Mouse (Mus musculus) embryonic facial prominence, embryonic 11.5 days (tissue): ENCODE data around the gene Olfr1288. TPM values are rescaled to one million over a fixed set of nuclear protein-coding genes. Genes with fewer than 3 reads are reported as not detected.

Source experiments
- polyA plus RNA-seq: library from polyadenylated mRNA; unstranded; fragments of >200 nt; fragmentation: Nextera tagmentation; extraction: Ambion mirVana; gene quantifications from 2 replicates; pipeline ENCODE4 v1.2.1, GENCODE M21; 2014

The Olfr1288 gene
- polyA plus RNA-seq, 1 experiment from 2014 or later: not detected

Other genes starting within 250 kb of the Olfr1288 start
- gene 4930430A15Rik, start 244.5 kb upstream of the Olfr1288 start, polyA plus RNA-seq: not detected in 2 replicates
- gene Olfr1275, start 238.8 kb upstream of the Olfr1288 start, polyA plus RNA-seq: not detected in 2 replicates
- gene Olfr1276, start 219.6 kb upstream of the Olfr1288 start, polyA plus RNA-seq: not detected in 2 replicates
- not detected in 2 replicates for gene Olfr1277, start 200.0 kb upstream of the Olfr1288 start, polyA plus RNA-seq
- gene Olfr1278, start 184.0 kb upstream of the Olfr1288 start, polyA plus RNA-seq: not detected in 2 replicates
- gene Olfr1279, start 173.5 kb upstream of the Olfr1288 start, polyA plus RNA-seq: not detected in 2 replicates
- gene Olfr1280, start 160.1 kb upstream of the Olfr1288 start, polyA plus RNA-seq: not detected in 2 replicates
- not detected in 2 replicates for gene Olfr1281, start 147.6 kb upstream of the Olfr1288 start, polyA plus RNA-seq
- gene Olfr1282, start 138.0 kb upstream of the Olfr1288 start, polyA plus RNA-seq: not detected in 2 replicates
- gene Olfr1283, start 107.3 kb upstream of the Olfr1288 start, polyA plus RNA-seq: not detected in 2 replicates
- gene Olfr1284, start 98.6 kb upstream of the Olfr1288 start, polyA plus RNA-seq: not detected in 2 replicates
- gene Olfr1286, start 51.0 kb upstream of the Olfr1288 start, polyA plus RNA-seq: not detected in 2 replicates
- not detected in 2 replicates for gene Olfr1287, start 25.0 kb upstream of the Olfr1288 start, polyA plus RNA-seq
- gene Olfr1289, start 6.7 kb downstream of the Olfr1288 start, polyA plus RNA-seq: not detected in 2 replicates
- not detected in 2 replicates for gene Olfr1290, start 19.7 kb downstream of the Olfr1288 start, polyA plus RNA-seq
- gene Olfr1291-ps1, start 23.1 kb downstream of the Olfr1288 start, polyA plus RNA-seq: not detected in 2 replicates
- not detected in 2 replicates for gene Olfr1293-ps, start 51.1 kb downstream of the Olfr1288 start, polyA plus RNA-seq
- gene Olfr1294, start 66.2 kb downstream of the Olfr1288 start, polyA plus RNA-seq: not detected in 2 replicates
- not detected in 2 replicates for gene Olfr1295, start 95.6 kb downstream of the Olfr1288 start, polyA plus RNA-seq
- gene Olfr1297, start 152.4 kb downstream of the Olfr1288 start, polyA plus RNA-seq: not detected in 2 replicates
- not detected in 2 replicates for gene Olfr1298, start 175.1 kb downstream of the Olfr1288 start, polyA plus RNA-seq
- gene Olfr1299, start 187.3 kb downstream of the Olfr1288 start, polyA plus RNA-seq: not detected in 2 replicates